Mouse (Mus musculus) spleen, adult 2 months (tissue): Measurements from ENCODE around the gene Acan. TPM values are rescaled to one million over a fixed set of nuclear protein-coding genes. Genes with fewer than 3 reads are reported as not detected.

Experiments
- DNase-seq, 2 experiments: peaks; one replicate each; pipeline versions ENCODE4 v3.0.0 to v3.0.0-alpha.2; 2012 to 2021; ENCODE audit warnings: low spot score in 2 of 2, low read depth in 1 of 2
- H3K27ac ChIP-seq: fragments of 200-500 bp; 2 replicates; pipeline ENCODE4 v1.5.1; 2012; ENCODE audit warnings: low read length, inconsistent platforms; ENCODE audit not compliant: insufficient read depth
- H3K27me3 ChIP-seq: fragments of 200-500 bp; 2 replicates; pipeline ENCODE4 v1.6.1; 2012; ENCODE audit warnings: mild to moderate bottlenecking, moderate library complexity, low read length, inconsistent platforms; ENCODE audit not compliant: control insufficient read depth, insufficient read depth
- H3K36me3 ChIP-seq: fragments of 200-500 bp; 2 replicates; pipeline ENCODE4 v1.6.1; 2012; ENCODE audit warnings: mild to moderate bottlenecking, low read length, inconsistent platforms; ENCODE audit not compliant: control insufficient read depth, insufficient read depth
- H3K4me1 ChIP-seq: fragments of 200-500 bp; 2 replicates; pipeline ENCODE4 v1.6.1; 2011; ENCODE audit warnings: inconsistent platforms; ENCODE audit not compliant: control insufficient read depth, insufficient read depth, insufficient read length
- H3K4me3 ChIP-seq: fragments of 200-500 bp; 2 replicates; pipeline ENCODE4 v1.5.1; 2011; ENCODE audit warnings: mild to moderate bottlenecking, inconsistent platforms; ENCODE audit not compliant: insufficient read depth, insufficient read length; ENCODE audit errors: extremely low read depth
- CTCF ChIP-seq: fragments of 200-500 bp; IDR thresholded peaks from 2 replicates; pipeline ENCODE4 v1.5.1; 2011; ENCODE audit warnings: mild to moderate bottlenecking, inconsistent platforms; ENCODE audit not compliant: insufficient read depth, insufficient read length, insufficient replicate concordance; ENCODE audit errors: extremely low read depth
- POLR2A ChIP-seq: fragments of 200-500 bp; IDR thresholded peaks from 2 replicates; pipeline ENCODE4 v1.6.1; 2011; ENCODE audit warnings: low read depth, low read length, inconsistent platforms
- WGBS: fragments of 180-500 bp; shearing (Covaris S2); methylation state at CpG from one replicate; pipeline ENCODE4 v1.1.7; 2018; 5-methylcytosine and 5-hydroxymethylcytosine counted together
- polyA plus RNA-seq: library from polyadenylated mRNA; depleted of rRNA; stranded (reverse); fragments of >200 nt; gene quantifications from 2 replicates; pipeline ENCODE4 v1.2.3, GENCODE M21; 2012

Acan gene
- polyA plus RNA-seq, 1 experiment: 0.02 TPM

GRCm38 (mm10) chr7:79052521-79053382 is 531 bp upstream of the Acan start:
- WGBS: 4% methylated on average over 59 of the region's 66 CpGs
- H3K27me3 ChIP-seq: peaks cover 7% of the 10 kb centered on the region
- no peaks in the 10 kb centered on the region for H3K4me1 ChIP-seq
- H3K4me3 ChIP-seq: no peak overlapping the region
- H3K36me3 ChIP-seq: no peaks in the 10 kb centered on the region
- TF ChIP-seq CTCF (no peak), POLR2A (no peak)
- no peak for DNase-seq
- H3K27ac ChIP-seq: no peak overlapping the region

DNA sequence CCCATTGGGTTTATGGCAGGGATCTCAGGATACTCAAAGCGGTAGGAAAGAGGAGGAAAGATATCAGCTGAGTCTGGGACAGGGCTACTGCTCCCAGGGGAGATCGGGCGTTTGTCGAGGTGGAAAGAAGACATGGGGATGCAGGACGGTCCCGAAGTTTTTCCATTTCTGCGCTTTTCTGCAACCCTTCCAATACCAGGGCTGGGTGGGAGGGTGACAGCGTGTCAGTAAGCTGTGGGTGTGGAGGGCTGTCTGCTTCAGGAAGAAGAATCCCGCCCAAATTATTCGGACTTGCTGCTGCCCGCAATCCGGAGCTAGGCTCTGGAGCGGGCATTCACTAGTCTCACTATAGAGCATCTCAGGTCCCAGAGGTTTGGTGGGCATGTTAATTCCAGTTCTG is 828 bp downstream of the Acan start:
- Histone ChIP-seq H3K36me3 (no peaks in the 10 kb centered on the region), H3K4me3 (no peak overlapping the region), H3K27ac (no peak overlapping the region), H3K4me1 (no peaks in the 10 kb centered on the region), H3K27me3 (peaks cover 7% of the 10 kb centered on the region)
- WGBS: 22% methylated on average over 13 of the region's 13 CpGs
- no peak for TF ChIP-seq POLR2A
- no peak for TF ChIP-seq CTCF
- no peak for DNase-seq

DNA sequence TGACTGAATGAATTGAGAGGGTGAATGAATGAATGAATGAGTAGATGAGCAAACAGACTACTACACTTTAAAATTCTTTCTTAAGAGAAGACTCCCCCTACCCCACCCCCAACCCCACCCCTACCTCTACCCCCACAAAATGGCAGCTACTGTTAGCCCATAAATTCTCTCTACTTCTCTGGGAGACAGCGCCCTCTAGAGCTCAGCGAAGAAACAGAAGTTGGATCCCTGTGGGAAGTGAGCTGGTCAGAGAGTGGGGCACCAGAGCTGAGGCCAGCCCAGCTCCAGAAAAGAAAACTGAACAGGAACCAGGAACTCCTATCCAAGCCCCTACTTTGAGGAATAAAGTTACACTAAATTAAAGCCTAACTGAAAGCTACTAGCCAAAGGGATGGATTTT is 5.3 kb downstream of the Acan start:
- Histone ChIP-seq H3K4me1 (no peaks in the 10 kb centered on the region), H3K27me3 (no peaks in the 10 kb centered on the region), H3K36me3 (no peaks in the 10 kb centered on the region), H3K4me3 (no peak overlapping the region), H3K27ac (no peak overlapping the region)
- DNase-seq: no peak
- WGBS: 24% methylated on average over 2 of the region's 2 CpGs
- no peak for TF ChIP-seq CTCF
- TF ChIP-seq POLR2A: no peak

- H3K27me3 ChIP-seq: no peaks in the 10 kb centered on the region
- no peaks in the 10 kb centered on the region for H3K36me3 ChIP-seq
- DNase-seq: no peak
- TF ChIP-seq POLR2A (no peak), CTCF (no peak)
- WGBS: 68% methylated on average over 7 of the region's 7 CpGs
- H3K4me1 ChIP-seq: no peaks in the 10 kb centered on the region
- H3K27ac ChIP-seq: no peak overlapping the region
- H3K4me3 ChIP-seq: no peak overlapping the region
Observed at GRCm38 (mm10) chr7:79067466-79067865, 14.2 kb downstream of the Acan start.

GRCm38 (mm10) chr7:79068231-79068630 is 14.9 kb downstream of the Acan start:
- TF ChIP-seq POLR2A (no peak), CTCF (no peak)
- WGBS: 72% methylated on average over 4 of the region's 4 CpGs
- no peaks in the 10 kb centered on the region for H3K36me3 ChIP-seq
- H3K27ac ChIP-seq: no peak overlapping the region
- no peaks in the 10 kb centered on the region for H3K4me1 ChIP-seq
- H3K27me3 ChIP-seq: no peaks in the 10 kb centered on the region
- no peak overlapping the region for H3K4me3 ChIP-seq
- DNase-seq: no peak

DNA sequence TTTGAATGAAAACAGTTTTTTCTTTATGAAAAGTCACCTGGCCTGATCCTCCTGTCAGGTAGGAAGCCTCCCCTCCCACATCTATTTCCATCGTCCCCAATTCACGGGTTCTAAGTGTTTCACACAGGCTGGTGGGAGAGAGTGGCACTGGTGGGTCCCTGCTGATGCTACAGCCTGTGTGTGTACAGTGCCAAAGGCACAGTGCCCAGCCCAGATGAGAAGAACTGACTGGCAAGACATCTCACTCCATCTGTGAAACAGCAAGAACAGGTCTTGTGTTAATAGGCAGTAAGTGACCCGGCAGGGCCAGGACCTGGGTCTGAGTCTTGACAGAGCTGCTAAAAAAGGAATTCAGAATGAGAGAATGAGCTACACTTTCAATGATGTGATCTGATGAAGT is 25.9 kb downstream of the Acan start:
- WGBS: 55% methylated on average over 3 of the region's 3 CpGs
- Histone ChIP-seq H3K27me3 (no peaks in the 10 kb centered on the region), H3K4me3 (no peak overlapping the region)

DNA sequence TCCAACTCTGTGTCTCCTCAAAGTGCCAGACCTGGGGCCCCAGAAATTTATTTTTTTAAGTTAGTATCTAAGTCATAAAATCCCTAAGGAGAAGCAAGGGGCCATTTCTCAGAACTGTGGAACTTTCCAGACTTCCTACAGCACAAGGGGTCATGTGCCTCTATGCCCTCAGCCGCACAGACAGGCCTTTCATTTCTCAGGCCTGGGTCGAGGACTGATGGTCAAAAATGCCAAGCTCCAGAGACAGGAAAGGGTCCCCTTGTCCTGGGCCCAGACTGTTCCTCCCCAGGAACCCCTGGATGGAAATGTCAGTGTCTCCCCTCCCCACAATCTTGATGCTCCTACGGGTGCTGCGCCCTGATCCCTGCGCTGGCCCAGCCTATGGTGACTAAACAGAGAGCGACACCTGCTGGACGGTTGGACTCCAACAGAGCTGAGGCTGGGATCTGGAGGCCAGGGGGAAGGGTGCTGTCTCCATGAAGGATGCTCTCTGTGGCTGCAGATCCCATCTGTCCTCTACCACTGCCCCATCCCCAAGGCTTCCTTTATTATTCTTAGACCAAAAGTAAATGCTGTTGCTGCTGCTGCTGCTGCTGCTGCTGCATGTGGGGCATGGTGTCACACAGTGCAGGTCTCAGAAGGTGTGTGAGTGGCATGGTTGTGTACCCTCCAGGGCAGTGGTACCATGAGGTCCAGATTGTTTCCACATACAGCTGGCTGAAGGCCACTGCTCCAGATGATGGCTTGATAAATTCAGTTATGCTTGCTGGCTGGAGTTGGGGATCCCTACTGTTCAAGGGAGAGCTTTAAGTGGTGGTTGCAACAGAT is 27.5 kb downstream of the Acan start:
- Histone ChIP-seq H3K4me3 (no peak overlapping the region), H3K4me1 (no peaks in the 10 kb centered on the region), H3K27ac (no peak overlapping the region), H3K36me3 (no peaks in the 10 kb centered on the region), H3K27me3 (no peaks in the 10 kb centered on the region)
- DNase-seq: peak in 1 of 2 experiments; percentile 31
- WGBS: 23% methylated on average over 7 of the region's 7 CpGs
- TF ChIP-seq CTCF (peak; percentile 48; the same call in 1 of the 2 replicates), POLR2A (no peak)

More for the DNA sequence above, 25.9 kb downstream of the Acan start:
- Histone ChIP-seq H3K4me1 (no peaks in the 10 kb centered on the region), H3K36me3 (no peaks in the 10 kb centered on the region), H3K27ac (no peak overlapping the region)
- TF ChIP-seq POLR2A (no peak), CTCF (no peak)
- no peak for DNase-seq
